Mouse (Mus musculus): ENCODE results near the gene Rpl10a.
"Not testable (repeated sequence)": the region's sequence is repeated elsewhere in the genome, so short reads cannot be mapped to it uniquely, and the experiment has no call there.

Gene Rpl10a

DNA sequence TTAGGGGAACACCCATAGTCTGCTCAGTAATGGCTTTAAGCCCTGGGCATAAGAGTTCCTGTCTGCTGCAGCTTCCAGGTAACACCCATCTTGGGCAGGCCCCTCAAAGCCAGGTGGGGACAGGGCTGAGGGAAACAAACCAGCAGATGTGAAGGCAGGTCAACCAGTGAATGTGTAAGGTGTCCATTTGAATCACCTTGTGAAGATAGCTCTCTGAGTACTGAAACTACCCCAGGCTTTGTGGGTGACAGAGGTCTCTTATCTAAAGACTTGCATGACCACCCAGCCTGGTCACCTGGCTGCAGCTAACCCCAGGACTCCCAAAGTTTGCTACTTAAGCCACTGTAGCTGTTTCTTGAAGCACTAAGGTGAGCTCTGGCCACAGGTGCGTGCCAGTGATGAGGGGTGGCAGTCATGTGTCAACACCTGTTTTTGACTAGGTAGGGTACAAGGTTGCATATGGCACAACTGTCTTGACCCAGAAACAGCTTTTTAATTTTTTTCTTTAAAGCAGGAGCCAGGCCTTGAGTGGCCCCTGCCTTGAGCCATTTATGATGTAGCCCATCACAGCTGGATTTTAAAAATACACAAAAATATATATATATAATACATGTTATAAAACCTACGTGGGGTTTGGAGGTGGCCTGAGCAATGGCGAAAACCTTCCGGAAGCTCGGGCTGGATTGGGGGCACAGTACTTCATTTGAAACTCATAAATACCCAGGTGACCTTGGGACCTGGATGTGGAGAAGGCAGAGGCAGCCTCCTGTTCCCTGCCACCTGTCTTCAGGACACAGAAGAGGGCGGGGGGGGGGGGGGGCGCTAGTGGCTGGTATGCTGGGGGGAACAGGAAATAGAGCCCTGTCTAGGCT lies 3.2 kb downstream of the Rpl10a start:
- DNase-seq (ENCODE audit: low read depth) = no peak

DNA sequence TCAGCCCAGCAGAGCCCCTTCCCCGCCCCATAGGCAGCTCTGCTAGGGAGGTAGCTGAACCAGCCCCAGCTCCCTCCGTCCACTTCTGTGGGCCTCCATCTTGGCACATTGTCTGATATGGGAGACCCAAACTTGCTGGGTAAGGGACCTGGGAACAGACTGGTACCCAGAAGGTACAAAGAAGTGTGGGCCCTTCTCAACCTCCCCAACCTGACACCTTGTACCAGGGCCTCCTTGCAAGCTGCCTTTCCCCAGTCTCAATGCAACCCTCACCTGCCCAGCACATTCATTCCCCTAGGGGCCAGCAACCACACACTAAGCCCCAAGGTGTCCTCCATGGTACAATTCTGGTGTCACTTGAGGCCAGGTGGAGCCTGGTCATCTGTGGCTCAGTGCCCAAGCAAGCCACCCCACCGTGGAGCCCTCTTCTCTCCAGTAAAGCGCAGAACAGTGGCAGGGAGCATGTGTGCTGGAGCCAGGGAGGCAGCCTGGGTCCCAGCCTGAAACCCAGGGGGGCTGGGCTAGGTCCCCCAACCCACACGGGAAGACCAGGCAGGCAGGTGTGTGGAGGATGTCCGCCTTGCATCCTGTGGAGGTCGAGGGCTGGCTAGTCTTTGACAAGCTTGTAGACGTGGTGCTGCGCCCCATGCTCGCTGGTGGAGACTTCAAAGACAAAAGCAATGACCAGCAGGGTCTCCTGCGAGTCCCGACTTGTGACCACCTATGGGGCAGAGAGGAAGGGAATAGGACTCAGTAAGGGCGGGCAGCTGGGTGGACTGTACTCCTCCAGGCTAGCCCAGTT lies 4.0 kb downstream of the Rpl10a start:
- no peak for DNase-seq (ENCODE audit: low read depth)

DNA sequence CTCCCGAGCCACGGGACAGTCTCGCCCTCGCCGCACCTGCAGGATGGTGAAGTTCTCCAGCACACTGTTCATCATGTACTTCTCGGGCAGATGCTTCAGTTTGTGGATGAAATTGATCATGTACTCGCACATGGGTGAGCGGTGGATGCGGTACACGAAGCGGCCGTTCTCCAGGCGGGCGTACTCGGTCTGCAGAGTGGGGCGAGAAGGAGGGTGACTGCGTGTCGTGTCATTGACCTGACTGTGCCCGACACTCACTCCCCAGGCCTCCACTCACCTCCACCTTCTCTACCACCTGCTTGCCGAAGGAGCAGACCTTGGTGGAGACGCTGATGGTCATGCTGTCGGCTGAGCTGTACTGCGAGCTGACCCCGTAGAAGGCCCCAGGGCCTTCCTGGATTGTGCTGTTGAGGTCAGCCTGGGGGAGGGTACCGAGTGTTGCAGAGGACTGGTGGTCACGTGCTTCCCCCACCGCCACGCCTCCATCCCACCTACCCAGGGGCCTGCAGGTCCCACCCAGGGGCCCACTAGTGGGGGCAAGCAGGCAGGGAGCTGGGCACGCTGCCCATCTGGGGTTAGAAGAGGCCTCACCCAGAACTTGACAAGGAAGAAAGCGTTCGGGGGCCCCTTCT lies 4.8 kb downstream of the Rpl10a start:
- no peak for DNase-seq (ENCODE audit: low read depth)

DNA sequence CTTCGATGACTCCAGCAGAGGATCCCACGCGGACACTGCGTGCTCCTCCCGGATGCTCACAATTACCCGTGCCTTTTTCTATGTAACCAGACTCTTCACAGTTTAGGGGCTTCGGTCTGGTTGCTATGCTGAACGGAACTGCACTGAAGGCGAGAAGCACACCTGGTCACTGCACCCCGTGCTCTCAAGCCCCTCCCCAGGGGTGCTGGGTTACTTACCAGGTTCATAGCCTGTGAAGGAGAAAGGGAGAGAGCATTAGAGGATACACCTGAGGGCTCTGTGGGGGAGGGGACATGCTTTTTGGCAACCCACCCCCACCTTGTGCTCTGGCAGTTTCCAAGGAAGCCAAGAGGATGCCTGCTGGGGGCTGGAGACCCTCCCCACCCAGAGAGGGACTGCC lies 7.0 kb downstream of the Rpl10a start:
- no peak for DNase-seq (ENCODE audit: low read depth)

DNA sequence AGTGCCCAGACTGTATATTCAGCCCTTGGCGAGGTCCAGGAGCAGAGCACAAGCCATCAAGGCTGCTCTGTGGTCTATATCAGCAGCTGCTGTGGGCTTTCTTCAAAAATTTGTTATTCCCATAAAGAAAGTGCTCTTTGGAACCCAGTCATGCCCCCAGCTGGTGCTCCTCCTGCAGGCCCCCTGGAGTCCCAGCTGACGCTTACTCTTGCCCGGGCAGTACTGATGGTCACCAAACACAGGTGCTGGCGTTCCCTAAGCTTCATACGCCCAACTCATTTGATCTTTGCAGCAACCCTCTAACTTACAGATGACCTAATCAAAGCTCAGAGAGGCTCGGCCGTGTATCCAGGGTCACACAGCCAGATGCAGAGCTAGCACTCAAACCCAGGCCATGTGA lies 9.3 kb downstream of the Rpl10a start:
- DNase-seq (ENCODE audit: low read depth) = no peak

DNA sequence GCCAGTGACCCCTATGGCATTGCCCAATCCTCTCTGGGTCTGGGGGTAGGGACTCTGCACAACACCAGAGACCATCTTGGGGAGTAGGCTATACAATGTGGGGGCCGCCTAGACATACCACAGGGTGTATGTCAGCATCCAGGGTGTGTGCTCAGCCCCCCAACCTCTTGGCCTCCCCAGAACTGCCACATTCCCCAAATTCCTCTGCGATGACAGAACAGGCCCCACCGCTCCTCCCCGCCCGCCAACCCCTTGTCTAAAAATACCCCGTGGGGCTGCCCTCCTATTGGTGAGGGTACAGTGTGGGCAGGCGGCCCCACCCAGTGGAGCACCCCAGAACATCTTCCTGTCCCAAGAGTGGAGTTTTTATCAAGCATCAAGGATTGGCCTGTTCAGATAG lies 12.3 kb downstream of the Rpl10a start:
- no peak for DNase-seq (ENCODE audit: low read depth)

DNA sequence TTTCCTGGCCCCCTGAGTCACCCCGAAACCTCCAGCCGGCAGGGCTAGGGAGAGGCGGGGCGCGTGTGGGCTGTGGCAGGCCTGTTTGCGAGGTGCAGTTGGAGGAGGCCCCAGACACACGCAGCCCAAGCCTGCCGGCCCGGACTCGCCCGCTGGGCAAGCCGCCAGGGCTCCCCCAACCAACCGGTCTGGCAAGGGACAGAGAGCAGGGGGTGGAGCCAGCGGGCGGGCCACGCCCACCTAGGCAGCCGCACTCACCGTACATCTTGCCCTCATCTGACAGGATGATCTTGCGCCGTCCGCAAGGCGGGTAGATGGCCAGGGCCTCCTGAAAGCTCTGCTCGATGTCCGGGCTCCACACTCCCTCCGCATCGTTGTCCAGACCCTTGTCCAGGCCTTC lies 12.8 kb downstream of the Rpl10a start:
- DNase-seq (ENCODE audit: low read depth) = no peak

DNA sequence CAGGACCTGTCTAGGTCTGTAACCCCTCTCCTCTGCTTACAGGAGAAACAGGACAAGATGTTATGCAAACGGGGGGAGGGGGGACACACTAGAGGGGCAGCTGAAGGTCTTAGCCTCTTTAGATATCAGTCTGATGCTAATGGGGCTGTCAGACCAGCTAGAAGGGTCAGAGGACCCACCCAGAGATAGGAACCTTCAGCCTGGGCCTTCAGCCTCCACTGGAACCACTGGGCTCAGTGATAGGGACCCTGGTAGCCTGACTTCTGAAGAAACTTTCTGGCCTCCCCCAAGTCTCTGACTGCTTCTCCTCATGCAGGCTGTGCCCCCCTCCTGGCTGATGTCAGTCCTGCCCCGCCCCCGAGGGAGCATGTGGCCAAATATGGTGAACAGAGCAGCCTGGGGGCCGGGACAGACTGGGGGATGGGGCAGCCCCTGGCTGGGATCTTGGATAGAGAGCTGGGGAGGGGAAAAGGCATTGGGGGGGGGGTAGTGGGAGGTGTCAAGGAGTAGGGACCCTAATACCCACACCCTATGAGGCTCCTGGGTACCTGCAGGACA lies 15.9 kb downstream of the Rpl10a start:
- DNase-seq (ENCODE audit: low read depth) = no peak

DNA sequence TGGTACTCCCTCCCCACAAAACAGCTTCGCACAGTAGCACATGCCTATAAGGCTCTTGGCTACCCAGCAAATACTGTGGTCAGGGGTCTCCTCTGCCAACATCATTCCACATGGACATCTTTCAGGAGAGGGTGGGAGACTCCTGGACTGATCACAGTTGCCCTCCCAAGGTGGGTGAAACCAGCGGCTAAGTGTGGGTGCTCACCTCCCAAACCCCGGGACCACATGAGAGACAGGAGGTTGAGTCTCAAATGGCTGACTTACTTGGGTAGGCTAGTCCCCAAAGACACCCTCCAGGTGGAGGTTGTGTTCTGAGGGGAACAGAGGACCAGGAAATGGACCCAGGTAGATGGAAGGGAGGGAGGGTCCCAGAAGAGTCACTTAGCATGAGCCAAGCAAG lies 16.4 kb downstream of the Rpl10a start:
- no peak for DNase-seq (ENCODE audit: low read depth)

DNA sequence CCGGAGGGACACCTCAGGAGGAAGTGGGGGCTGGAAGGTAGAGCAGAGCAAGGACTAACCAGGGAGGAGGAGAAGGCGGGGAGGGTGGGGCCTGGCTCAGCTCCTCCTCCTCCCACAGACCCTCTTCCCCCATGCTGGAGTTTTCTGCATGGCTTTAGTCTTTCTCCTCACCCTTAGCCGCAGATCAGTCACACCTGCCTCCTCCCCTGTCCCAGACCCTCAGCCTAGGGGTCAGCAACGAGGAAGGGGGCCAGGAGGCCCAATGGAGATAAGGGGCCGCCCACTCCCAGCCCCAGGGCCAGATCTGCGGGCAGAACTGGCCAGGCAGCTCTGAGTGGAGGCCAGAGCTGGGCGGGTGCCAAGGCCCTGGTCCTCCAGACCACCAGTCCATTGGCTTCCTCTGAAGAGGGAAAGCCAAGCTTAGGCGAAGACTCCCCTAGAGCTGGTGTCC lies 17.0 kb downstream of the Rpl10a start:
- no peak for DNase-seq (ENCODE audit: low read depth)

DNA sequence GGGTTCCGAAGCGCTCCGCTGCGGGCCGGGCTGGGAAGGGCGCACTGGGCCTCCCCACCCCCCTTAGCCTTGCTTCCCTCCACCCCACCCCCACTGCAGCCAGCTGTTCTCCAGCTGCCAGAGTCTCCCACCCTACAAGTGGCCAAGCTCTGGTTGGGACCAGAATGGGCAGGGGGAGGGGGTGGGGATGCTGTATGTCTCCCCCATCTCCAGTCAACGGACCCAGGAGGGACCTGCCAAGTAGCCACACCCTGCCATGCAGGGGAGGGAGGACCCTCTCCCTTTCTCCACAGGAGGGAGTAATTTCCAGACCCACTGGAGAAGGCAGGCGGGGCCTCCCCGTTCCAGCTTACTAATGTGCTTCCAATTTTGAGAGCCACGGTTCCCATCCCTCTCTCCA lies 17.6 kb downstream of the Rpl10a start:
- no peak for DNase-seq (ENCODE audit: low read depth)

DNA sequence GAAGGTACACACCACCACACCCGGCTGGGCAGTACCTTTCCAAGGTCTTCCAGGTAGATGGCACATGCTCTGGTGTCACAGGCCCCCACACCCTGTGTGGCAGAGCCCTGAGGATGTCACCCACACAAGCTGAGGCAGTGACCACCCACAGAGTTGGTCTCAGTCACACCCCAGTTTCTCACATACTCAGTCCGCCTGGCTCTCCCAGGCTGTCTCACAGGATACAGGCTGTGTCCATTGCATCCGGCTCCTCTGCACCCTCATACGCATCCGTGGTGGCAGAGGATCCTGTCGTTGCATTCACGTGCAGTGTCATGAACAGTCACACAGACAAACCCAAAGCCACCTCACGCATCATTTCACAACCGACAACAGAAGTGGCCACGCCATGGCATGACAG lies 19.1 kb downstream of the Rpl10a start:
- DNase-seq (ENCODE audit: low read depth) = no peak

DNA sequence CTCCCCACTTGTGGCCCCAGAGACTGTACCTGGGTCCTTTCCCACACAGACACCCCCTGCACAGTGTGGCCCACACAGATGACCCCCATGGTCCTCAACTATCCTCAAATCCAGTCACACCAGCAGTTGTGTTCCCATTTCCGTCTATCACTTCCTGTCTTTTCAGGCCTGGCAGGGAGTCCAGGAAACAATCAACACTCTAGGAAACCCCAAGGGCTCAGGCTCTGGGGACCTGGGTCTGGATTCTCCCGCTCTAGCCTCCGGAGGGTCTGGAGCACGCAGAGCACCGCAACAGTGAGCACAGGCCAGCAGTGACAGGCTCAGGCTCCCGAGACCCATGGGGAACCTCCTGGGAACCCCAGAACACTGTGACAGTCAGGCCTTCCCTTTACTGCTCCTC lies 19.9 kb downstream of the Rpl10a start:
- DNase-seq (ENCODE audit: low read depth) = no peak

DNA sequence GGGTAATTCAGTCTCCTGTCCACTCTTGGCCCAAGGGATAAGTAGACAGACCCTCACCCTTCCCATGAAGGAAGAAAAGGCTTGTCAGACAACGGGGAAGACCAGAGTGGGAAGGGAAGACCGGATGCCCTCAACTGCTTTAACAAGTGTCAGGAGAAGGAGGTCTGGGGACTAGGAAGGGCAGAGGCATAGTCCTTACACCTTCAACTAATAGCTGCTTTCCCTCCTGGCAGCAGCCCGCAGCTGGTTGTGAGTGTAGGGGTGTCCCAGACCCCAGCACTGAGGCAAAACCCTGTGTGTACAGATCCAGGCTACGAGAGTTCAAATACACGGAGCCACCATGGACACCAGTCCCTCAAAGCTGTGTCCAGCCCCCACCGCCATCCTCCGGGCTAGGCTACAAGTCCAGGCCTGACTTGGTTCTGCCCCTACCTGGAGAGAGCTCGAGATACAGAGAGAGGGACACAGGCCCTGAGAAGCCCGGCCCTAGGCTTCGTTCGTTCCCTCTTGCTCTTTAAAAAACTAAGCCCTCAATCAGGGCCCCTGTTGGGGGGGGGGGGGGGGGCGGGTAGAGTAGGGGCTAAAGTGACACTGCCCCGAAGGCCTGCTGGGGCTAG lies 21.1 kb downstream of the Rpl10a start:
- DNase-seq (ENCODE audit: low read depth) = no peak

DNA sequence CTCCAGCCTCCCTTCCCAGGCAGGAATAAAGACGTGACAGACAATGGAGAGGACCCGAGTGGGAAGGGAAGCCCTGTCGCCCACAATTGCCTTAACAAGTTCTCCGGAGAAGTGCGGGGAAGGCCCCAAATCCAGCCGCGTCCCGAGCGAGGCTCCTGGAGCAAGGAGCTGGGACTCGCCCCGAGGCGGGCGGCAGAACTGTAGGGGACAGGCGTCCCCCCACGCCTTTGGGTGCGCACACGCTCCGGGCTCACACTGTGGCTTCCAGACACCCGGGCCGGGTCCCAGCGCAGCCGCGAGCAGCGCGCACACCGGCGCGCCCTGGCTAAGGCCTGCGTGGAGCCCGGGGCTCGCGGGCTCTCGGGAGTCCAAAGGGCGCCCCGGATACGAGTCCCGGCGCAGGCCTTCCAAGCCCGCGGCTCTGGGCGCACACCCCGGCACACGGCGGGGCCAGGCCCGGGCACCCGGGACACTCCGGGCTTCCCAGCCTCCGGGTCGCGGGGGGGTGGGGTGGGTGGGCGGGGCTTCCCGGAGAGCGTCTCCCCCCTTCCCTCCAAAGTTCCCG lies 21.7 kb downstream of the Rpl10a start:
- peak; percentile 35 for DNase-seq (ENCODE audit: low read depth)

DNA sequence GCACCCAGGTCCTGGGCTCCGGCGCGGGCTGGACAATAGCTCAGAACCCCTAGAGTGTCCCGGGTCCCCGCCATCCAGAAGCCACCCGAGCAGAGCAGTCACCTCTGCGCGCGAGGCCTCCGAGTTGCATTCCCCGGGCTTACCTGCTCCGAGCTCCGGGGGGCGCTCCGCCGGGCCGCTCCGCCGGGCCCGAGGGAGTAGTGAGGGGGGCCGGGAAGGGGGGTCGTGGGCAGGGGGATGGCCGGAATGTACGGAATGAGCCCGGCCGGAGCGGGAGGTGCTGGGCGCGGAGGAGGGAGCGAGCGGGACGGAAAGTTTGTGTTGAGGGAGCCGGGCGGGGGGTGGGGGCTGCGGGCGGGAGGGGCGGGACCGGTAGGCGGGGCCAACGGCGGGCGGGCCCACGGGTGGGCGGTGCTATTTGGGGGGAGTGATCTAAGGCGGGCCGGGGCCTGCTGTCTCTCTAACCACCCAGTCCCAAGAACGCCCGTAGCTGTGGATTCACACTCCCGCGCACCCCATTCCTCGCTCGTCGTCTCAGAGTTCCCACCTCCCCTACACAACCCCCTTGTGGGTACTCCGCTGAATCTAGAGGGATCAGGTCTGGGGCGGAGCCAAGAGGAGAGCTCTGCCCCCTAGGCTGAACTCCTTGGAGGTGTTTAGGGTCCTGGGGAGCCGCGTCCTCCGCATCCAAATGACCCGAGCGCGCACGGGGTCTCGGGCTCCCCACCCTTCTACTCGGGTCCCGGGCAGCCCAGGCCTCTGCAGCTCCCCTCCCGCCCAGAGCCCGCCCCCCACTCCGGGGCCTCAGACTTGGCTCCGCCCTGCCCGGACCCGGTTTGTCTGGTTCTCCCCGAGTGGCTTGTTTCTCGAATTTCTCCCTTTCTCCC lies 22.4 kb downstream of the Rpl10a start, which contains the start of gene Tead3:
TSS of gene Tead3 (minus strand) at position 352 of the 887 bp plus-strand sequence.
- peak; percentile 71 for DNase-seq (ENCODE audit: low read depth)

DNA sequence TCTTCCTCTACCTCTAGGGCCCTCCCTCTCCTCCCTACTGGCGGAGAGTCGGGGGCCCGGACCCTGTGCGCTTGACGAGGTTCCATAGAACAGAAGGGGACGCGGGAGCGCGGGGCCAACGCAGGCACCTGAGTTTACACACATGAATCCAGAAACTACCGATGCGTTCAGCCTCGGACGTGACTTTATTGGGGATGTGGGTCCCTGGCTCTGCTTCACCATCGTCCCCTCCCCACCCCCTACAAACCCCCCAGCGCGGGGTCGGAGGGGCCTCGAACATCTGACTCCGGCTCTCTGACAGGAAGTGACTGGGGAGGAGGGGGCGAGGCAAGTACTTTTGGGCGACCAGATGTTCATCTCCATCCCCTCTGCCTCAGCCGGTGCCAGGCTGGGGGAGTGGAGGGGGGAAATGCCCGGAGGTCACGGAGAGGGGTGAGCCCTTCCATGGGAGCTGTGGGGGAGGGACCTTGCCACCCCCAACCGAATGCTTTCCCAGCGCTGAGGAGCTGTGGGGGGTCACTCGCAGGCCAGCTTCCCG lies 23.2 kb downstream of the Rpl10a start:
- no peak for DNase-seq (ENCODE audit: low read depth)

DNA sequence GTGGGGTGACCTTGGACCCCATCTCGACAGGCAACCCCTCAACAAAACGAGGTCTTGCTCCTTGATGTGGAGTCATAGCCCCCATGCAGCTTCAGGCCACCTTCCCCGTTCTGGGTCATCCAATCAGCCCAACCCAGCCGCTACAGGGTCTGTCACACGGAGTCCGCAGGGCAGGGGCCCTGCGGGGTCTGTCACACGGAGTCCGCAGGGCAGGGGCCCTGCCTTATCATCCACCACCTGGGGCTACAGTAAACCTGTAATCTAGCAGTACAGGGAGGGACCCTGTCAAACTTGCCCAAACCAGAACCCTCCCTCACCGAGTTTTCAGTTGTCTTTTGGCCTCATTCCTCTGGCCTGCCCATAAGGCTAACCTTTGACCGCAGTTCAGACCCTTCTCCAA lies 23.7 kb downstream of the Rpl10a start:
- DNase-seq (ENCODE audit: low read depth) = no peak

DNA sequence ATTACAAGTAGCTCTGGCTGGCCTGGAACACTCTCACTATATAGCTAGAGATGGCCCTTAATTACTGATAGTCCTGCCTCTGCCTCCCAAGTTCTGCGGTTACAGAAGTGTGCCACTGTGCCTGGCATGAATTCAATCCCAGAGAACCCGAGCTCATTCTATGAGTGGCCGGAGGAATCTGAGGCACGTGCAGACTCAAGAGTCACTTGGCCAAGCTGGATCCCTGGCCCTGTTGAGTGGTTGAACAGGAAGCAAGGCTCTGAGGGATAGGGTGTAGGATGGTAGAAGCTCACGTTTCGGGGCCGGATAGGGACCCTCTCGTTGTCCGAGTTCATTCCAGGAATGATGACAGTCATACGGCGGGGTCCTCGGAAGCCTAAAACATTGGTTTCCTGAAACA lies 27.6 kb downstream of the Rpl10a start:
- no peak for DNase-seq (ENCODE audit: low read depth)

DNA sequence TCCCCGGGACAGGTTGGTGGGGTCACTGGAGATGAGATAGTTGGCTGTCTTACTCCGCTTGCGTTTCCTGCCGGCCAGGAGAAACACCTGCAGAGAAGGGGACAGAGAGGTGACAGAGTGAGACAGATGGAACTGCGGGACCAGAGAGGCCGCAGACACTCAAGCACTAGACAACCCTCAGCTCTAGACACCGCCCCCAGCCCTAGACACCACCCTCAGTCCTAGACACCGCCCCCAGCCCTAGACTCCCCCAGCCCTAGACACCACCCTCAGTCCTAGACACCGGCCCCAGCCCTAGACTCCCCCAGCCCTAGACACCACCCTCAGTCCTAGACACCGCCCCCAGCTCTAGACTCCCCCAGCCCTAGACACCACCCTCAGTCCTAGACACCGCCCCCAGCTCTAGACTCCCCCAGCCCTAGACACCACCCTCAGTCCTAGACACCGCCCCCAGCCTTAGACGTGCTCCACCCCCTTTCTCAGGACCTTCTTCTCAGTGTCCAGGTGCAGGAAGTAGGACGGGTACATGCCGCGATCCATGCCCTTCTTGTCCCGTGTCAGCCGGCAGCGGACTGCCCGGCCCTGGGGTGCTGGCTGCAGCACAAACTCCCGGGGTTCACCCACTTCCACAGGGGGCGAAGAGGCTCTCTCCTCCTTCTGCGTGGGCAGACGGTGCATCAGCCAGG lies 30.4 kb downstream of the Rpl10a start:
- DNase-seq (ENCODE audit: low read depth) = not testable (repeated sequence)

Data from naive thymus-derived CD4-positive, alpha-beta T cell, adult 2 months (primary cell).